Mouse (Mus musculus): ENCODE measurements around the gene B4galnt3. TPM values are rescaled to one million over a fixed set of nuclear protein-coding genes. Genes with fewer than 3 reads are reported as not detected.
A peak's percentile ranks its signal among the peaks of the same experiment; 100 is the strongest.

The B4galnt3 gene
- polyA plus RNA-seq, 1 experiment: 0.33 TPM

- Histone ChIP-seq H3K27me3 (ENCODE audit: control insufficient read depth, insufficient read depth, insufficient read length) (no peaks in the 10 kb centered on the region), H3K36me3 (ENCODE audit: control insufficient read depth, insufficient read depth) (no peaks in the 10 kb centered on the region), H3ac (ENCODE audit: control insufficient read depth, insufficient read length, low read depth) (no peak overlapping the region), H3K79me3 (ENCODE audit: low read depth) (no peaks in the 10 kb centered on the region), H3K4me3 (ENCODE audit: insufficient read depth, poor library complexity, severe bottlenecking) (no peak overlapping the region), H3K79me2 (ENCODE audit: control insufficient read depth, insufficient read depth) (no peaks in the 10 kb centered on the region)
- TF ChIP-seq MAX (IDR thresholded peaks at IDR 0.05): no peak
- no peak for TF ChIP-seq USF1 (IDR thresholded peaks at IDR 0.05; ENCODE audit: low read depth)
- TF ChIP-seq FOSL1 (IDR thresholded peaks at IDR 0.05; ENCODE audit: insufficient read depth, low read length, poor library complexity, severe bottlenecking): no peak
- TF ChIP-seq CEBPB (IDR thresholded peaks at IDR 0.05; ENCODE audit: low read depth): no peak
- no peak for TF ChIP-seq CTCF (IDR thresholded peaks at IDR 0.05; ENCODE audit: control insufficient read depth, insufficient read depth, insufficient read length)
Observed at GRCm38 (mm10) chr6:120225355-120225754, 69.0 kb downstream of the B4galnt3 start.

- H3K79me3 ChIP-seq (ENCODE audit: low read depth): no peaks in the 10 kb centered on the region
- H3K79me2 ChIP-seq (ENCODE audit: control insufficient read depth, insufficient read depth): no peaks in the 10 kb centered on the region
- H3ac ChIP-seq (ENCODE audit: control insufficient read depth, insufficient read length, low read depth): no peak overlapping the region
- H3K4me3 ChIP-seq (ENCODE audit: insufficient read depth, poor library complexity, severe bottlenecking): no peak overlapping the region
- H3K36me3 ChIP-seq (ENCODE audit: control insufficient read depth, insufficient read depth): no peaks in the 10 kb centered on the region
- no peaks in the 10 kb centered on the region for H3K27me3 ChIP-seq (ENCODE audit: control insufficient read depth, insufficient read depth, insufficient read length)
- peak; percentile 61 for TF ChIP-seq CTCF (IDR thresholded peaks at IDR 0.05; ENCODE audit: control insufficient read depth, insufficient read depth, insufficient read length)
- TF ChIP-seq USF1 (IDR thresholded peaks at IDR 0.05; ENCODE audit: low read depth): no peak
Observed at GRCm38 (mm10) chr6:120222669-120223068, 71.7 kb downstream of the B4galnt3 start.

GRCm38 (mm10) chr6:120219281-120219680 lies 75.1 kb downstream of the B4galnt3 start:
- no peaks in the 10 kb centered on the region for H3K27me3 ChIP-seq (ENCODE audit: control insufficient read depth, insufficient read depth, insufficient read length)
- no peak overlapping the region for H3K4me3 ChIP-seq (ENCODE audit: insufficient read depth, poor library complexity, severe bottlenecking)
- H3K79me3 ChIP-seq (ENCODE audit: low read depth): no peaks in the 10 kb centered on the region
- H3K79me2 ChIP-seq (ENCODE audit: control insufficient read depth, insufficient read depth): no peaks in the 10 kb centered on the region
- no peak overlapping the region for H3ac ChIP-seq (ENCODE audit: control insufficient read depth, insufficient read length, low read depth)
- no peaks in the 10 kb centered on the region for H3K36me3 ChIP-seq (ENCODE audit: control insufficient read depth, insufficient read depth)
- TF ChIP-seq CEBPB (IDR thresholded peaks at IDR 0.05; ENCODE audit: low read depth) (no peak), USF1 (IDR thresholded peaks at IDR 0.05; ENCODE audit: low read depth) (peak; percentile 45), MYOG (IDR thresholded peaks at IDR 0.05; ENCODE audit: control insufficient read depth, extremely low read depth, insufficient read length) (no peak), CTCF (IDR thresholded peaks at IDR 0.05; ENCODE audit: control insufficient read depth, insufficient read depth, insufficient read length) (no peak)

- Histone ChIP-seq H3K4me3 (ENCODE audit: insufficient read depth, poor library complexity, severe bottlenecking) (no peak overlapping the region), H3K79me2 (ENCODE audit: control insufficient read depth, insufficient read depth) (no peaks in the 10 kb centered on the region), H3K36me3 (ENCODE audit: control insufficient read depth, insufficient read depth) (no peaks in the 10 kb centered on the region), H3K27me3 (ENCODE audit: control insufficient read depth, insufficient read depth, insufficient read length) (no peaks in the 10 kb centered on the region), H3K79me3 (ENCODE audit: low read depth) (no peaks in the 10 kb centered on the region), H3ac (ENCODE audit: control insufficient read depth, insufficient read length, low read depth) (no peak overlapping the region)
- TF ChIP-seq CTCF (IDR thresholded peaks at IDR 0.05; ENCODE audit: control insufficient read depth, insufficient read depth, insufficient read length): no peak
Observed at GRCm38 (mm10) chr6:120216702-120217101, 77.7 kb downstream of the B4galnt3 start.

- TF ChIP-seq CEBPB (IDR thresholded peaks at IDR 0.05; ENCODE audit: low read depth): no peak
- no peak for TF ChIP-seq MAX (IDR thresholded peaks at IDR 0.05)
- no peak for TF ChIP-seq CTCF (IDR thresholded peaks at IDR 0.05; ENCODE audit: control insufficient read depth, insufficient read depth, insufficient read length)
- TF ChIP-seq USF1 (IDR thresholded peaks at IDR 0.05; ENCODE audit: low read depth): no peak
- H3K79me3 ChIP-seq (ENCODE audit: low read depth): no peaks in the 10 kb centered on the region
- H3K27me3 ChIP-seq (ENCODE audit: control insufficient read depth, insufficient read depth, insufficient read length): peaks cover 14% of the 10 kb centered on the region
- no peaks in the 10 kb centered on the region for H3K36me3 ChIP-seq (ENCODE audit: control insufficient read depth, insufficient read depth)
- H3K4me3 ChIP-seq (ENCODE audit: insufficient read depth, poor library complexity, severe bottlenecking): no peak overlapping the region
- H3ac ChIP-seq (ENCODE audit: control insufficient read depth, insufficient read length, low read depth): no peak overlapping the region
- H3K79me2 ChIP-seq (ENCODE audit: control insufficient read depth, insufficient read depth): no peaks in the 10 kb centered on the region
Observed at GRCm38 (mm10) chr6:120211536-120211935, 82.8 kb downstream of the B4galnt3 start.

GRCm38 (mm10) chr6:120206586-120206985 lies 87.8 kb downstream of the B4galnt3 start:
- Histone ChIP-seq H3ac (ENCODE audit: control insufficient read depth, insufficient read length, low read depth) (no peak overlapping the region), H3K79me2 (ENCODE audit: control insufficient read depth, insufficient read depth) (no peaks in the 10 kb centered on the region), H3K27me3 (ENCODE audit: control insufficient read depth, insufficient read depth, insufficient read length) (peaks cover 51% of the 10 kb centered on the region), H3K79me3 (ENCODE audit: low read depth) (no peaks in the 10 kb centered on the region), H3K4me3 (ENCODE audit: insufficient read depth, poor library complexity, severe bottlenecking) (no peak overlapping the region), H3K36me3 (ENCODE audit: control insufficient read depth, insufficient read depth) (no peaks in the 10 kb centered on the region)
- TF ChIP-seq USF1 (IDR thresholded peaks at IDR 0.05; ENCODE audit: low read depth) (no peak), CEBPB (IDR thresholded peaks at IDR 0.05; ENCODE audit: low read depth) (no peak), FOSL1 (IDR thresholded peaks at IDR 0.05; ENCODE audit: insufficient read depth, low read length, poor library complexity, severe bottlenecking) (no peak), MYOG (IDR thresholded peaks at IDR 0.05; ENCODE audit: control insufficient read depth, extremely low read depth, insufficient read length) (no peak), MYOD1 (IDR thresholded peaks at IDR 0.05; ENCODE audit: control insufficient read depth, insufficient read length, low read depth) (no peak), MAX (IDR thresholded peaks at IDR 0.05) (no peak), CTCF (IDR thresholded peaks at IDR 0.05; ENCODE audit: control insufficient read depth, insufficient read depth, insufficient read length) (no peak)

- Histone ChIP-seq H3K27me3 (ENCODE audit: control insufficient read depth, insufficient read depth, insufficient read length) (peaks cover 44% of the 10 kb centered on the region), H3K4me3 (ENCODE audit: insufficient read depth, poor library complexity, severe bottlenecking) (no peak overlapping the region), H3K36me3 (ENCODE audit: control insufficient read depth, insufficient read depth) (no peaks in the 10 kb centered on the region), H3K79me3 (ENCODE audit: low read depth) (no peaks in the 10 kb centered on the region), H3K79me2 (ENCODE audit: control insufficient read depth, insufficient read depth) (no peaks in the 10 kb centered on the region), H3ac (ENCODE audit: control insufficient read depth, insufficient read length, low read depth) (no peak overlapping the region)
- TF ChIP-seq CEBPB (IDR thresholded peaks at IDR 0.05; ENCODE audit: low read depth) (no peak), MYOD1 (IDR thresholded peaks at IDR 0.05; ENCODE audit: control insufficient read depth, insufficient read length, low read depth) (no peak), MAX (IDR thresholded peaks at IDR 0.05) (no peak), CTCF (IDR thresholded peaks at IDR 0.05; ENCODE audit: control insufficient read depth, insufficient read depth, insufficient read length) (no peak), MYOG (IDR thresholded peaks at IDR 0.05; ENCODE audit: control insufficient read depth, extremely low read depth, insufficient read length) (no peak), USF1 (IDR thresholded peaks at IDR 0.05; ENCODE audit: low read depth) (no peak), FOSL1 (IDR thresholded peaks at IDR 0.05; ENCODE audit: insufficient read depth, low read length, poor library complexity, severe bottlenecking) (no peak)
Observed at GRCm38 (mm10) chr6:120202406-120202805, 92.0 kb downstream of the B4galnt3 start.

All from C2C12 (cell line).